Mouse (Mus musculus): ENCODE measurements at regions not wholly inside any gene's neighbourhood (a gene's known extent, or its start where the extent isn't known, plus 50 kb on each side); places are given as distances from the start of the nearest gene placed in this dataset.

DNA sequence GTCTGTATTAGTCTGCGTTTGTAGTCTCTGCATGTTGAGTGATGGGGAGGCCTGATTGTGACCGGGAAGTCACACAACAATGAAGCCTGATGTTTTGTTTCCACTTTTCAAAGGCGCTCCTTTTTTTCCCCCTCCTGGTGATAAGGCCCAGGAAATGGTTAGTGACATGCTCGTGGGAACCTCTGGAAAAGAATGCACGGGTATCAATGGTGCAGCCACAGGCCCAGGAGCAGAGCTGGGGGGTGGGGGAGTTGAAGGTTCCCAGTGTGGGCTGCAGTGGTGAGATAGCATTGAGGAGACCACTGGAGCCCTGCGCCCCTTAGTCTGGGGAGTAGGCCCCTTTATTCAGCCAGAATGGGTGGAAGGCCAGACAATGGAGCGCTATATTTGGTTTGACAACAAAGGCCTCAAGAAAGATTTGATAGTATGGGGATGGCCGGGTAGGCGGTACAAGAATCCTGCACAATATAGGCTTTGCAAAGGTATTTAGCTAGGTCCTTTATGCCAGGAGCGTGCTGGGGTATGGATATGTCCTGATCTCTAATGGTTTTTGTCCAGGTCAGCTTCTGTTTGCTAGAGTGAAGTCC lies 490.4 kb downstream of the Insc start:
- no peaks in the 10 kb centered on the region for H3K4me1 ChIP-seq (ENCODE audit: control insufficient read depth, insufficient read depth, low read length)
- no peaks in the 10 kb centered on the region for H3K27me3 ChIP-seq (replicated peaks; ENCODE audit: control insufficient read depth, insufficient read depth, low read length)
- no peaks in the 10 kb centered on the region for H3K9me3 ChIP-seq (ENCODE audit: control insufficient read depth, low read length)
- WGBS = 54% methylated on average over 10 of the region's 10 CpGs
- no peaks in the 10 kb centered on the region for H3K36me3 ChIP-seq (ENCODE audit: control insufficient read depth, insufficient read depth, low read length)
- H3K9ac ChIP-seq (ENCODE audit: low read depth, low read length) = no peak overlapping the region
- no peak overlapping the region for H3K27ac ChIP-seq (ENCODE audit: low read length)
- H3K4me2 ChIP-seq (ENCODE audit: low read depth, low read length) = no peak overlapping the region
- no peak for ATAC-seq
- H3K4me3 ChIP-seq (ENCODE audit: low read length) = no peak overlapping the region

- no peak overlapping the region for H3K9ac ChIP-seq (ENCODE audit: low read depth, low read length)
- no peaks in the 10 kb centered on the region for H3K27me3 ChIP-seq (replicated peaks; ENCODE audit: control insufficient read depth, insufficient read depth, low read length)
Observed at GRCm38 (mm10) chr7:115237131-115237530, 493.6 kb downstream of the Insc start.

GRCm38 (mm10) chr7:115251591-115252369 lies 508.3 kb downstream of the Insc start:
- no peak for ATAC-seq
- Histone ChIP-seq H3K9me3 (ENCODE audit: control insufficient read depth, low read length) (no peaks in the 10 kb centered on the region), H3K4me3 (ENCODE audit: low read length) (no peak overlapping the region), H3K4me2 (ENCODE audit: low read depth, low read length) (no peak overlapping the region), H3K27me3 (replicated peaks; ENCODE audit: control insufficient read depth, insufficient read depth, low read length) (no peaks in the 10 kb centered on the region), H3K36me3 (ENCODE audit: control insufficient read depth, insufficient read depth, low read length) (no peaks in the 10 kb centered on the region), H3K27ac (ENCODE audit: low read length) (no peak overlapping the region), H3K9ac (ENCODE audit: low read depth, low read length) (no peak overlapping the region), H3K4me1 (ENCODE audit: control insufficient read depth, insufficient read depth, low read length) (no peaks in the 10 kb centered on the region)
- WGBS = 87% methylated on average over 2 of the region's 2 CpGs

More at GRCm38 (mm10) chr7:115237131-115237530, 493.6 kb downstream of the Insc start:
- H3K4me2 ChIP-seq (ENCODE audit: low read depth, low read length) = no peak overlapping the region
- H3K36me3 ChIP-seq (ENCODE audit: control insufficient read depth, insufficient read depth, low read length) = no peaks in the 10 kb centered on the region
- ATAC-seq = no peak
- no peaks in the 10 kb centered on the region for H3K4me1 ChIP-seq (ENCODE audit: control insufficient read depth, insufficient read depth, low read length)
- no peak overlapping the region for H3K27ac ChIP-seq (ENCODE audit: low read length)
- H3K4me3 ChIP-seq (ENCODE audit: low read length) = no peak overlapping the region
- WGBS = 83% methylated on average over 1 of the region's 1 CpGs
- no peaks in the 10 kb centered on the region for H3K9me3 ChIP-seq (ENCODE audit: control insufficient read depth, low read length)

GRCm38 (mm10) chr7:115252370-115252750 lies 508.9 kb downstream of the Insc start:
- H3K9ac ChIP-seq (ENCODE audit: low read depth, low read length) = no peak overlapping the region
- no peak for ATAC-seq
- no peaks in the 10 kb centered on the region for H3K4me1 ChIP-seq (ENCODE audit: control insufficient read depth, insufficient read depth, low read length)
- 61% methylated on average over 2 of the region's 2 CpGs for WGBS
- no peak overlapping the region for H3K27ac ChIP-seq (ENCODE audit: low read length)
- no peaks in the 10 kb centered on the region for H3K9me3 ChIP-seq (ENCODE audit: control insufficient read depth, low read length)
- no peaks in the 10 kb centered on the region for H3K27me3 ChIP-seq (replicated peaks; ENCODE audit: control insufficient read depth, insufficient read depth, low read length)
- no peaks in the 10 kb centered on the region for H3K36me3 ChIP-seq (ENCODE audit: control insufficient read depth, insufficient read depth, low read length)
- H3K4me3 ChIP-seq (ENCODE audit: low read length) = no peak overlapping the region
- H3K4me2 ChIP-seq (ENCODE audit: low read depth, low read length) = no peak overlapping the region

- Histone ChIP-seq H3K27ac (ENCODE audit: low read length) (no peak overlapping the region), H3K4me1 (ENCODE audit: control insufficient read depth, insufficient read depth, low read length) (no peaks in the 10 kb centered on the region), H3K4me3 (ENCODE audit: low read length) (no peak overlapping the region), H3K27me3 (replicated peaks; ENCODE audit: control insufficient read depth, insufficient read depth, low read length) (no peaks in the 10 kb centered on the region), H3K9me3 (ENCODE audit: control insufficient read depth, low read length) (no peaks in the 10 kb centered on the region), H3K9ac (ENCODE audit: low read depth, low read length) (no peak overlapping the region), H3K36me3 (ENCODE audit: control insufficient read depth, insufficient read depth, low read length) (no peaks in the 10 kb centered on the region), H3K4me2 (ENCODE audit: low read depth, low read length) (no peak overlapping the region)
- 47% methylated on average over 3 of the region's 3 CpGs for WGBS
- no peak for ATAC-seq
Observed at GRCm38 (mm10) chr7:115258626-115259025, 515.1 kb downstream of the Insc start.

DNA sequence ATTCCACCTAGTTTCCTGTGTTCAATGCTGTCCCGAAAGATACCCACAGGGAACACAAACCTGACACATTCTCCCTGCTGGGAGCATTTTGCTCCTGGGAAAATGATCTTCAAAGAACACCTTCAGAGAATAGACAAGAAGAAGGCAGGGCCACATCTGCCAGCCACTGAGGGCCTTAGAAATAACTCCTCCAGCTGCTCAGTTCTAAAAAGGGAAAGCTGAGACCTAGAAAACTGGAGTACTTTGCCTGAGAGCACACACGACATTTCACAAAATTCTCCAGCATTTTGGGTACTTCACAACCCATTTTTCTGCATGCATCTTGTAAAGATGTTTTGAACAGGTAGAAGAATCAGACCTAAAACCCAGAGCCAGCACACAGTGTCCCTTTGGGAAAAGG lies 519.6 kb downstream of the Insc start:
- H3K9ac ChIP-seq (ENCODE audit: low read depth, low read length) = no peak overlapping the region
- H3K9me3 ChIP-seq (ENCODE audit: control insufficient read depth, low read length) = no peaks in the 10 kb centered on the region
- ATAC-seq = no peak
- no peaks in the 10 kb centered on the region for H3K27me3 ChIP-seq (replicated peaks; ENCODE audit: control insufficient read depth, insufficient read depth, low read length)
- H3K36me3 ChIP-seq (ENCODE audit: control insufficient read depth, insufficient read depth, low read length) = no peaks in the 10 kb centered on the region
- H3K4me1 ChIP-seq (ENCODE audit: control insufficient read depth, insufficient read depth, low read length) = no peaks in the 10 kb centered on the region
- H3K4me3 ChIP-seq (ENCODE audit: low read length) = no peak overlapping the region
- no peak overlapping the region for H3K27ac ChIP-seq (ENCODE audit: low read length)
- 84% methylated on average over 2 of the region's 2 CpGs for WGBS
- no peak overlapping the region for H3K4me2 ChIP-seq (ENCODE audit: low read depth, low read length)

DNA sequence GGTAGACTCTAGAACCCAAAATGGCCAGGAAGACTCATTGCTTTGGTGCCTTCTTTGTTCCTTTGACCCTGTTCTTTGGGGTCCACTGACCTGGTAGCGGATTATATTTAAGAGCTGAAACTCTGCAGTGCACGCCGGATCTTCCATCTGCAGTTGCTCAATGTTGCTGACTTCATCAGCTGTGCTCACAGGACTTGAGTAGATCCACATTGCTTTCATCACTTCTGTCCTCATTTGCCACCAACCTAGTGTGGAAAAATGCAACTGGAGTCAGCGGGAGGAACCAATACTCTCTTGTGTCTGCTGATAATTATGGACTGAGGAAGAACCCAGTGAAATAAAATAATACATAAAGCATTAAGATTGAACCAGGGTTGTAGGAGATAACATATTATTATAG lies 522.6 kb downstream of the Insc start:
- ATAC-seq = no peak
- H3K27ac ChIP-seq (ENCODE audit: low read length) = no peak overlapping the region
- no peak overlapping the region for H3K4me2 ChIP-seq (ENCODE audit: low read depth, low read length)
- no peaks in the 10 kb centered on the region for H3K36me3 ChIP-seq (ENCODE audit: control insufficient read depth, insufficient read depth, low read length)
- no peaks in the 10 kb centered on the region for H3K9me3 ChIP-seq (ENCODE audit: control insufficient read depth, low read length)
- 89% methylated on average over 4 of the region's 4 CpGs for WGBS
- no peak overlapping the region for H3K4me3 ChIP-seq (ENCODE audit: low read length)
- no peak overlapping the region for H3K9ac ChIP-seq (ENCODE audit: low read depth, low read length)
- no peaks in the 10 kb centered on the region for H3K27me3 ChIP-seq (replicated peaks; ENCODE audit: control insufficient read depth, insufficient read depth, low read length)
- no peaks in the 10 kb centered on the region for H3K4me1 ChIP-seq (ENCODE audit: control insufficient read depth, insufficient read depth, low read length)

GRCm38 (mm10) chr7:115270803-115271202 lies 527.3 kb downstream of the Insc start:
- ATAC-seq = no peak
- H3K9ac ChIP-seq (ENCODE audit: low read depth, low read length) = no peak overlapping the region
- H3K27me3 ChIP-seq (replicated peaks; ENCODE audit: control insufficient read depth, insufficient read depth, low read length) = no peaks in the 10 kb centered on the region
- H3K36me3 ChIP-seq (ENCODE audit: control insufficient read depth, insufficient read depth, low read length) = no peaks in the 10 kb centered on the region
- H3K9me3 ChIP-seq (ENCODE audit: control insufficient read depth, low read length) = no peaks in the 10 kb centered on the region
- no peak overlapping the region for H3K27ac ChIP-seq (ENCODE audit: low read length)
- H3K4me2 ChIP-seq (ENCODE audit: low read depth, low read length) = no peak overlapping the region
- no peaks in the 10 kb centered on the region for H3K4me1 ChIP-seq (ENCODE audit: control insufficient read depth, insufficient read depth, low read length)
- WGBS = 33% methylated on average over 2 of the region's 2 CpGs
- H3K4me3 ChIP-seq (ENCODE audit: low read length) = no peak overlapping the region

- H3K9ac ChIP-seq (ENCODE audit: low read depth, low read length) = no peak overlapping the region
- no peaks in the 10 kb centered on the region for H3K27me3 ChIP-seq (replicated peaks; ENCODE audit: control insufficient read depth, insufficient read depth, low read length)
- no peak overlapping the region for H3K4me2 ChIP-seq (ENCODE audit: low read depth, low read length)
- no peak for ATAC-seq
- WGBS = 33% methylated on average over 3 of the region's 3 CpGs
- no peaks in the 10 kb centered on the region for H3K36me3 ChIP-seq (ENCODE audit: control insufficient read depth, insufficient read depth, low read length)
- no peak overlapping the region for H3K4me3 ChIP-seq (ENCODE audit: low read length)
- H3K27ac ChIP-seq (ENCODE audit: low read length) = no peak overlapping the region
- no peaks in the 10 kb centered on the region for H3K4me1 ChIP-seq (ENCODE audit: control insufficient read depth, insufficient read depth, low read length)
- no peaks in the 10 kb centered on the region for H3K9me3 ChIP-seq (ENCODE audit: control insufficient read depth, low read length)
Observed at GRCm38 (mm10) chr7:115274836-115275235, 531.3 kb downstream of the Insc start.

Data from intestine, embryonic 16.5 days (tissue).